Comparison of ENCODE assay signal across 19 mouse cellular contexts in the genomic region with DNA sequence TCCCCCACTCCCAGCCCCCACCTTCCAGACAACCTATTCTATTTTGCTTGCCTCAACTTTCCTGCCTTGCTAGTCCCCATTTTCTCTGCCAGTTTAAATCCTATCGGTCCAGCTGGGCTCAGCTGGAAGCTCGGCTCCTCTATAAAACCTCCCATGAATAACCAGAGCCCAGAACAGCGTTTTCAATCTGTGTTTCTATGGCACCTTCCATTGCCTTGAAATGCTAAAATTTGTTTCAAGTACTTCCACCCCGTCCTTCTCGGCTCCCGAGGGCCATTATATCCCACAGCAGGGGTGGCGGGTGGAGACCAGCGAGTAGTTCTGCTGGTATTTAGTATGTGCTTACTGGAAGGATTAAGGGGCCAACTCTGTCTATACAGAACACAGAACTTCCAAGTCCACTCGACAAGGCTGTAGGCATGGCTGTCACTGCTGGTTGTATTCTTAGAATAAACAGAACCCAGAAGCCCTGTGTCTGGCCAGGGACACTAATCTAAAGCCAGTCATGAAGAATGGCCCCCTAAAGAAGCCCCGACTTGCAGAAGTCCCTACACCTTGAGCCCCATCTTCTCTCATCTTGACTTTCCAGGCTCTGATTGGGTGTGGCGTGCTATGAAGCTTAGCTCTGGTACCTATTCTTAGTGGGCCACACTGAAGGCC. TPM values are rescaled to one million over a fixed set of nuclear protein-coding genes. Genes with fewer than 3 reads are reported as not detected.
DNase-seq lines count a peak whose midpoint lies in the region; ATAC-seq lines count a peak whose summit lies in the region.
"Had no signal": no experiment of that assay in that cellular context is flagged by ENCODE, and none has a peak within 500 bp of the region (broad histone marks: within the 10 kb centered on the region; RNA-seq: fewer than 3 reads in every experiment).

No protein-coding gene starts in this region.

- 18% methylated on average over 11 of the region's 11 CpGs for WGBS in forebrain, embryonic 15.5 days
- 16% methylated on average over 11 of the region's 11 CpGs for WGBS in forebrain, embryonic 13.5 days
- 12% methylated on average over 11 of the region's 11 CpGs for WGBS in midbrain, embryonic 10.5 days
- 15% methylated on average over 11 of the region's 11 CpGs for WGBS in midbrain, embryonic 15.5 days
- WGBS in midbrain, embryonic 11.5 days: 10% methylated on average over 11 of the region's 11 CpGs

- DNase-seq in midbrain, embryonic 10.5 days (ENCODE audit: low spot score): peak; percentile 19
- DNase-seq in midbrain, embryonic 11.5 days (ENCODE audit: low spot score, missing footprints): peak; percentile 91
- DNase-seq in kidney, adult 9 months: no peak
- DNase-seq: adrenal gland, postnatal 14 days; gastrocnemius, postnatal 36 days; kidney, adult 18-20 months; left cerebral cortex, postnatal 4 days; liver, embryonic 13.5 days; thymus, postnatal 25 days had no signal

- no peak for ATAC-seq in forebrain, embryonic 15.5 days (replicated peaks)
- no peak for ATAC-seq in forebrain, embryonic 13.5 days
- no peak for ATAC-seq in midbrain, embryonic 15.5 days (replicated peaks)
- 0 out of 2 replicates have a peak, but pooled peaks have one; percentile 5 for ATAC-seq in midbrain, embryonic 11.5 days (ENCODE audit: low FRiP score)
- no peak for ATAC-seq in megakaryocyte-erythroid progenitor cell, adult 5-6 weeks (replicated peaks; ENCODE audit: low FRiP score, low TSS enrichment, poor library complexity, severe bottlenecking)
- ATAC-seq: lung, postnatal 0 days had no signal

- peaks cover 21% of the 10 kb centered on the region for H3K4me1 ChIP-seq in forebrain, embryonic 15.5 days
- H3K4me1 ChIP-seq in forebrain, embryonic 13.5 days: peaks cover 35% of the 10 kb centered on the region
- peaks cover 43% of the 10 kb centered on the region for H3K4me1 ChIP-seq in midbrain, embryonic 10.5 days
- peaks cover 32% of the 10 kb centered on the region for H3K4me1 ChIP-seq in midbrain, embryonic 15.5 days
- H3K4me1 ChIP-seq in midbrain, embryonic 11.5 days (ENCODE audit: control insufficient read depth, insufficient read depth, low read length): peaks cover 18% of the 10 kb centered on the region

- H3K27ac ChIP-seq in forebrain, embryonic 15.5 days (replicated peaks): peak overlapping the region; percentile 86; the same call in 1 of the 2 replicates
- no peak overlapping the region for H3K27ac ChIP-seq in forebrain, embryonic 13.5 days
- no peak overlapping the region for H3K27ac ChIP-seq in midbrain, embryonic 10.5 days (replicated peaks)
- no peak overlapping the region for H3K27ac ChIP-seq in midbrain, embryonic 15.5 days
- H3K27ac ChIP-seq in midbrain, embryonic 11.5 days (ENCODE audit: low read depth, low read length): no peak overlapping the region
- H3K27ac ChIP-seq: embryonic facial prominence, embryonic 10.5 days; liver, embryonic 13.5 days; stomach, postnatal 0 days had no signal

- H3K27me3 ChIP-seq in forebrain, embryonic 15.5 days: no peaks in the 10 kb centered on the region
- peaks cover 31% of the 10 kb centered on the region for H3K27me3 ChIP-seq in forebrain, embryonic 13.5 days
- H3K27me3 ChIP-seq in midbrain, embryonic 10.5 days (ENCODE audit: low read depth, poor library complexity, severe bottlenecking): peaks cover 70% of the 10 kb centered on the region
- H3K27me3 ChIP-seq in midbrain, embryonic 15.5 days (replicated peaks): no peaks in the 10 kb centered on the region
- H3K27me3 ChIP-seq in midbrain, embryonic 11.5 days (ENCODE audit: control insufficient read depth, insufficient read depth, low read length): peaks cover 6% of the 10 kb centered on the region

- no peak overlapping the region for H3K9ac ChIP-seq in forebrain, embryonic 15.5 days (replicated peaks)
- H3K9ac ChIP-seq in forebrain, embryonic 13.5 days: no peak overlapping the region
- no peak overlapping the region for H3K9ac ChIP-seq in midbrain, embryonic 15.5 days
- no peak overlapping the region for H3K9ac ChIP-seq in midbrain, embryonic 11.5 days (ENCODE audit: low read length)
- H3K9ac ChIP-seq: liver, embryonic 13.5 days had no signal

- no peaks in the 10 kb centered on the region for H3K36me3 ChIP-seq in forebrain, embryonic 15.5 days
- no peaks in the 10 kb centered on the region for H3K36me3 ChIP-seq in forebrain, embryonic 13.5 days (ENCODE audit: poor library complexity, severe bottlenecking)
- H3K36me3 ChIP-seq in midbrain, embryonic 10.5 days: no peaks in the 10 kb centered on the region
- H3K36me3 ChIP-seq in midbrain, embryonic 15.5 days (replicated peaks): no peaks in the 10 kb centered on the region
- no peaks in the 10 kb centered on the region for H3K36me3 ChIP-seq in midbrain, embryonic 11.5 days (ENCODE audit: control insufficient read depth, insufficient read depth, low read length)
- H3K36me3 ChIP-seq: embryonic facial prominence, embryonic 10.5 days; liver, embryonic 13.5 days had no signal

- no peaks in the 10 kb centered on the region for H3K9me3 ChIP-seq in forebrain, embryonic 15.5 days
- no peaks in the 10 kb centered on the region for H3K9me3 ChIP-seq in forebrain, embryonic 13.5 days (replicated peaks)
- no peaks in the 10 kb centered on the region for H3K9me3 ChIP-seq in midbrain, embryonic 10.5 days (replicated peaks)
- no peaks in the 10 kb centered on the region for H3K9me3 ChIP-seq in midbrain, embryonic 15.5 days
- H3K9me3 ChIP-seq in midbrain, embryonic 11.5 days (ENCODE audit: control insufficient read depth, low read length): no peaks in the 10 kb centered on the region
- H3K9me3 ChIP-seq: embryonic facial prominence, embryonic 10.5 days; liver, embryonic 13.5 days had no signal

- no peak overlapping the region for H3K4me2 ChIP-seq in forebrain, embryonic 15.5 days (replicated peaks)
- H3K4me2 ChIP-seq in forebrain, embryonic 13.5 days: no peak overlapping the region; the same call in 1 of the 2 replicates
- H3K4me2 ChIP-seq in midbrain, embryonic 15.5 days: no peak overlapping the region
- H3K4me2 ChIP-seq in midbrain, embryonic 11.5 days: peak overlapping the region; percentile 91

- no peak overlapping the region for H3K4me3 ChIP-seq in forebrain, embryonic 15.5 days
- no peak overlapping the region for H3K4me3 ChIP-seq in forebrain, embryonic 13.5 days
- H3K4me3 ChIP-seq in midbrain, embryonic 10.5 days: no peak overlapping the region; the same call in 1 of the 2 replicates
- no peak overlapping the region for H3K4me3 ChIP-seq in midbrain, embryonic 15.5 days
- no peak overlapping the region for H3K4me3 ChIP-seq in midbrain, embryonic 11.5 days (ENCODE audit: low read depth, low read length)
- H3K4me3 ChIP-seq: erythroblast, embryonic 14.5 days had no signal

RNA-seq across cellular contexts. Expression of a gene that starts 1.0 kb away (rescaled TPM):
- 47.8 and 50.3 TPM in 2 replicates for polyA plus RNA-seq in forebrain, embryonic 15.5 days (2015; fragmentation: Nextera tagmentation; extraction: Ambion mirVana)
- 22.2 and 25.6 TPM in 2 replicates for polyA plus RNA-seq in forebrain, embryonic 13.5 days (2015; fragmentation: Nextera tagmentation; extraction: Ambion mirVana)
- polyA plus RNA-seq in midbrain, embryonic 10.5 days (2016; fragmentation: Nextera tagmentation; extraction: Ambion mirVana): 7.6 and 10.2 TPM in 2 replicates
- 56.8 and 60.2 TPM in 2 replicates for polyA plus RNA-seq in midbrain, embryonic 15.5 days (2015; fragmentation: Nextera tagmentation; extraction: Ambion mirVana)
- 8.0 and 9.4 TPM in 2 replicates for polyA plus RNA-seq in midbrain, embryonic 11.5 days (2014; fragmentation: Nextera tagmentation; extraction: Ambion mirVana)
- total RNA-seq in megakaryocyte-erythroid progenitor cell, adult 5-6 weeks (2014; fragmentation: Nextera tagmentation): not detected in 2 replicates
- not detected in 2 replicates for total RNA-seq in megakaryocyte-erythroid progenitor cell, adult 5-6 weeks (2017)
- total RNA-seq: hematopoietic stem cell, adult 5-6 weeks; MEL had no signal
- polyA plus RNA-seq: erythroblast, embryonic 14.5 days had no signal
